Mouse (Mus musculus) heart, embryonic 15.5 days (tissue): ENCODE measurements around the gene Mybbp1a. TPM values are rescaled to one million over a fixed set of nuclear protein-coding genes. Genes with fewer than 3 reads are reported as not detected.
A peak's percentile ranks its signal among the peaks of the same experiment; 100 is the strongest.

Source experiments
- ATAC-seq: fragments of 200-750 bp; cut with Nextera tagmentation; replicated peaks from 2 replicates; pipeline ENCODE4 v1.8.0; 2017; ENCODE audit warnings: low read depth, moderate TSS enrichment; ENCODE audit not compliant: insufficient number of reproducible peaks, insufficient read depth, low FRiP score
- H3K27ac ChIP-seq: fragments of 300-500 bp; sonication (generic); 2 replicates; pipeline ENCODE4 v1.5.1; 2015; ENCODE audit warnings: mild to moderate bottlenecking, inconsistent platforms
- H3K27me3 ChIP-seq: fragments of 300-500 bp; sonication (generic); 2 replicates; pipeline ENCODE4 v1.6.1; 2015; ENCODE audit warnings: inconsistent platforms
- H3K36me3 ChIP-seq: fragments of 300-500 bp; sonication (generic); 2 replicates; pipeline ENCODE4 v1.6.1; 2015; ENCODE audit warnings: mild to moderate bottlenecking, inconsistent platforms
- H3K4me1 ChIP-seq: fragments of 300-500 bp; sonication (generic); replicated peaks from 2 replicates; pipeline ENCODE4 v1.6.1; 2015; ENCODE audit warnings: inconsistent platforms
- H3K4me2 ChIP-seq: fragments of 300-500 bp; sonication (generic); 2 replicates; pipeline ENCODE4 v1.6.1; 2015; ENCODE audit warnings: inconsistent platforms, mild to moderate bottlenecking, moderate library complexity
- H3K4me3 ChIP-seq: fragments of 300-500 bp; sonication (generic); 2 replicates; pipeline ENCODE4 v1.5.1; 2015; ENCODE audit warnings: mild to moderate bottlenecking, inconsistent platforms
- H3K9ac ChIP-seq: fragments of 300-500 bp; sonication (generic); 2 replicates; pipeline ENCODE4 v1.6.1; 2015; ENCODE audit warnings: mild to moderate bottlenecking, inconsistent platforms
- H3K9me3 ChIP-seq: fragments of 300-500 bp; sonication (generic); replicated peaks from 2 replicates; pipeline ENCODE4 v1.6.1; 2016; ENCODE audit warnings: inconsistent platforms
- WGBS: fragments of 180-500 bp; shearing (Covaris S2); methylation state at CpG from one replicate; pipeline ENCODE4 v1.1.7; 2015; ENCODE audit warnings: mixed read lengths; 5-methylcytosine and 5-hydroxymethylcytosine counted together
- polyA plus RNA-seq: library from polyadenylated mRNA; unstranded; fragments of >200 nt; fragmentation: Nextera tagmentation; extraction: Ambion mirVana; gene quantifications from 2 replicates; pipeline ENCODE4 v1.2.1, GENCODE M21; 2015

Gene Mybbp1a
- polyA plus RNA-seq, 1 experiment from 2014 or later, result 57.8 TPM

- 65% methylated on average over 5 of the region's 5 CpGs for WGBS
- no peak overlapping the region for H3K27ac ChIP-seq
- no peak overlapping the region for H3K4me3 ChIP-seq
- no peak overlapping the region for H3K4me2 ChIP-seq
- ATAC-seq, result no peak
- no peaks in the 10 kb centered on the region for H3K9me3 ChIP-seq
- peaks cover 7% of the 10 kb centered on the region; the same call in 1 of the 2 replicates for H3K27me3 ChIP-seq
- H3K4me1 ChIP-seq, result peaks cover 38% of the 10 kb centered on the region
- H3K9ac ChIP-seq, result no peak overlapping the region
- no peaks in the 10 kb centered on the region for H3K36me3 ChIP-seq
Measured at GRCm38 (mm10) chr11:72481313-72481712, 40.2 kb downstream of the Mybbp1a start.

DNA sequence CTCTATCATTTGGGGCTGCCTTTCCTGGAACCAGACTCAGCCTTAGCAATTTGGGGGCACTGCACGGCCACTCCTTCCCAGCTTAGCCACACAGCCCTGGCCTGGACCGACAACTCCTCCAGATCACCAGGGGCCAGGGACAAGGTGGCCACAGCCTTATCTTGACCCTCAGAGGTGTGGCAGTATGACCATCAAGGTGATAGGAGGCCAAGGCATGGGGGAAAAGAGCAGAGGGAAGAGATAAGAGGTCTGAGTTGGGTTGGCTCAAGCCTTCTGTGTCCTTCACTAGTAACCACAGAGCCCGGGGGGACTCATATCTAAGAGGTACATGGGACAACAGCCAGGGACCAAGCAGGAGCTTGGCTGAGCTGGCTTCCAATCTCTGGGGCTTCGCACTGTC is 40.8 kb downstream of the Mybbp1a start:
- Histone ChIP-seq H3K9ac (no peak overlapping the region), H3K36me3 (no peaks in the 10 kb centered on the region), H3K4me2 (no peak overlapping the region), H3K4me3 (no peak overlapping the region), H3K4me1 (peaks cover 38% of the 10 kb centered on the region), H3K9me3 (no peaks in the 10 kb centered on the region), H3K27me3 (peaks cover 12% of the 10 kb centered on the region), H3K27ac (no peak overlapping the region)
- 51% methylated on average over 4 of the region's 4 CpGs for WGBS
- no peak for ATAC-seq

- 39% methylated on average over 6 of the region's 6 CpGs for WGBS
- Histone ChIP-seq H3K27ac (no peak overlapping the region), H3K4me2 (no peak overlapping the region), H3K4me3 (no peak overlapping the region), H3K9me3 (no peaks in the 10 kb centered on the region), H3K4me1 (peaks cover 42% of the 10 kb centered on the region), H3K27me3 (peaks cover 37% of the 10 kb centered on the region), H3K9ac (no peak overlapping the region), H3K36me3 (no peaks in the 10 kb centered on the region)
- no peak for ATAC-seq
Measured at GRCm38 (mm10) chr11:72484549-72484948, 43.4 kb downstream of the Mybbp1a start.

DNA sequence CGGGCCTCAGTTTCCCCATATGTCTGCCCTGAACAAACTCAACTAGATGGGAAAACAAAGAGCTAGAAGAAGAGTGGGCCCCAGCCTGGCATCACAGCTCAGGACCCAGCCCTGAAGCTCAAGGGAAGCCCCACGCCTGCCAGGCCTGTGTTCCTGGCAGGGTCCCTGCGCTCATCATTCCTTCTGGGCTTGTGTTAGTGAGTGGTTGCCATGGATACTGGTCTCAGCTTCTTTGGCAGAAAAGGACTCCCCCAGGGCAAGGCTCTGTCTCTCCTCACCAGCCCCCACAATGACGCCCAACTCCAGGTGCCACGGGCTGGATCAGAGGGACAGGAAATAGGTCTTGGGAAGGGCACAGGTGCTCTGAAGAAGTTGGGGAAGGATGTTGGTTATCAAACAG is 44.0 kb downstream of the Mybbp1a start:
- ATAC-seq, result no peak
- H3K9ac ChIP-seq, result no peak overlapping the region
- H3K9me3 ChIP-seq, result no peaks in the 10 kb centered on the region
- peaks cover 44% of the 10 kb centered on the region for H3K4me1 ChIP-seq
- H3K27ac ChIP-seq, result no peak overlapping the region
- H3K27me3 ChIP-seq, result peaks cover 41% of the 10 kb centered on the region
- H3K4me2 ChIP-seq, result no peak overlapping the region
- H3K36me3 ChIP-seq, result no peaks in the 10 kb centered on the region
- 59% methylated on average over 5 of the region's 5 CpGs for WGBS
- no peak overlapping the region for H3K4me3 ChIP-seq

- 72% methylated on average over 11 of the region's 11 CpGs for WGBS
- ATAC-seq, result no peak
Measured at GRCm38 (mm10) chr11:72485960-72486359, 44.8 kb downstream of the Mybbp1a start.

DNA sequence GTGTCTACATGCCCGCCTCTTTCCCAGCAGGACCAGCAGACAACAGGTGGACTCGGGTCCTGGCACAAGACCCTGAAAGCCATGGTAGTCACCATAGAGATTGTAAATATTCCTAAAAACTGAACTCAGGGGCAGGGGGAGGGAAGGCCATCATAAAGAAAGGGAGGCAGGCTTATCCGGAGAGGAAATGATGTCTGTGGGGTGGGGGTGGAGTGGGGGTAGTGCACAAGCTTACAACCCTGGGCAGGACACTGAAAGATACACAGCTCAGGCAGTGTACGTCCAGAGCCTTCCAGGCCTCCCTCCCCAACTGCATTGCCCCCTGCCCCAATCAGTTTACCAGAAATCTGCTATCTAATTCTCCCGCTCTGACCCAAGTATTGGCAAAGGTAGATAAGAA is 46.0 kb downstream of the Mybbp1a start:
- Histone ChIP-seq H3K9ac (no peak overlapping the region), H3K36me3 (no peaks in the 10 kb centered on the region), H3K4me1 (peaks cover 37% of the 10 kb centered on the region), H3K4me2 (peak overlapping the region; percentile 98), H3K27ac (0 out of 2 replicates have a peak overlapping the region, but pooled peaks have one; percentile 22), H3K9me3 (no peaks in the 10 kb centered on the region), H3K4me3 (no peak overlapping the region), H3K27me3 (peaks cover 54% of the 10 kb centered on the region)
- no peak for ATAC-seq
- WGBS, result 58% methylated on average over 5 of the region's 5 CpGs

More at GRCm38 (mm10) chr11:72485960-72486359, 44.8 kb downstream of the Mybbp1a start:
- peaks cover 49% of the 10 kb centered on the region for H3K27me3 ChIP-seq
- no peaks in the 10 kb centered on the region for H3K36me3 ChIP-seq
- no peak overlapping the region for H3K27ac ChIP-seq
- H3K4me1 ChIP-seq, result peaks cover 44% of the 10 kb centered on the region
- H3K4me3 ChIP-seq, result no peak overlapping the region
- H3K4me2 ChIP-seq, result no peak overlapping the region
- H3K9me3 ChIP-seq, result no peaks in the 10 kb centered on the region
- no peak overlapping the region for H3K9ac ChIP-seq

- H3K27me3 ChIP-seq, result peaks cover 54% of the 10 kb centered on the region
- H3K9me3 ChIP-seq, result no peaks in the 10 kb centered on the region
- no peaks in the 10 kb centered on the region for H3K36me3 ChIP-seq
- no peak overlapping the region for H3K9ac ChIP-seq
- 0 out of 2 replicates have a peak overlapping the region, but pooled peaks have one; percentile 22 for H3K27ac ChIP-seq
- WGBS, result 88% methylated on average over 2 of the region's 2 CpGs
- H3K4me1 ChIP-seq, result peaks cover 36% of the 10 kb centered on the region
- no peak for ATAC-seq
- H3K4me2 ChIP-seq, result peak overlapping the region; percentile 98
- H3K4me3 ChIP-seq, result peak overlapping the region; percentile 66
Measured at GRCm38 (mm10) chr11:72487739-72488138, 46.6 kb downstream of the Mybbp1a start.

DNA sequence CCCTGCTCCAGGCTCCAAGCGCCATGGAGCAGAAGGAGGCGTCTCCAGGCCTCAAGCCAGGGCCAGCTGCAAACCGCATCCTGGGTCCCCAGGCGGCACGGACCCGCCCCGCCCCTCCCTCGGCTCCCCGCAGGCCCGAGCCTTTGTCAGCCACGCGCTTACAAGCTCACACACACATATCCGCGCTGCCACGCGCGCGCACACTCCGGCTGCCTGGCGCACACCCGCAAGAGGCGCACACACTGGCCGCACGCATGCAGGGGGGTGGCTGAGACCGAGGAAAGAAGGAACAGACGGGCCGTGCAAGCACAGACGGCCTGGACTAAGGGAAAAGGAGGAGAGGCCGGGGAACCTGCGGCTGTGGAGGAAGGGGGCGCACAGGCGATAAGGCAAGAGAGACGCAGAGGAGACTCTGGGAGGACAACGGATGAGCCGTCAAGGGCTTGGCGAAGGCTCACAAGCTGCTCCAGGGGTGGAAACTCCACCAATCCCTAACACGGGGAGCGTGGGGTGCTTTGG is 47.7 kb downstream of the Mybbp1a start:
- no peak for ATAC-seq
- peaks cover 33% of the 10 kb centered on the region for H3K4me1 ChIP-seq
- H3K27me3 ChIP-seq, result peaks cover 59% of the 10 kb centered on the region
- peak overlapping the region; percentile 57 for H3K9ac ChIP-seq
- H3K9me3 ChIP-seq, result no peaks in the 10 kb centered on the region
- H3K36me3 ChIP-seq, result no peaks in the 10 kb centered on the region
- peak overlapping the region; percentile 98 for H3K4me2 ChIP-seq
- H3K27ac ChIP-seq, result no peak overlapping the region
- under 1% methylated on average over 38 of the region's 38 CpGs for WGBS
- peak overlapping the region; percentile 66 for H3K4me3 ChIP-seq

DNA sequence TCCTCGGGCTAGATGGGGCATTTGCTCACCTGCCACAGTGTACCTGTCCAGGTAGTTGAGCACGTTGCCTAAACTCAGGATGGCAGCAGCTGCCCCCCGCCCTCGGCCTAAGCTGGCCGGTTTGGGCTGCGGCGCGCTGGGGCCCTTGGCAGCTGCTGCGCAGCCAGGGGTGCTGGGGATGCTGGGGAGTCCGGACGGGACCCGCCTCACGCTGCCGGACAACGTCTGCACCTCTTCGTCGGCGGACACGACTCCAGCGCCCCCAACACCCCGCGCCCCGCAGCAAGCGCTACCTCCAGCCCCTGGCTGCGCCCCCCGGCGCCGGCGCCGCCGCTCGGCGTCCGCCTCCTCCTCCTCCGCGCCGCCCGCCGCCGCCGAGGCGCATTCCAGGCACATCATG is 48.2 kb downstream of the Mybbp1a start:
- Histone ChIP-seq H3K27me3 (peaks cover 59% of the 10 kb centered on the region), H3K4me3 (peak overlapping the region; percentile 66)
- ATAC-seq, result peak; percentile 25; the same call in 1 of the 2 replicates

GRCm38 (mm10) chr11:72489881-72490301 is 48.7 kb downstream of the Mybbp1a start, which contains the start of gene Spns2:
Spns2 (minus strand) TSS chr11:72489904.
- H3K27me3 ChIP-seq, result peaks cover 59% of the 10 kb centered on the region

More for the DNA sequence above, 48.2 kb downstream of the Mybbp1a start:
- peak overlapping the region; percentile 98 for H3K4me2 ChIP-seq
- H3K27ac ChIP-seq, result no peak overlapping the region
- H3K4me1 ChIP-seq, result peaks cover 33% of the 10 kb centered on the region
- under 1% methylated on average over 33 of the region's 42 CpGs for WGBS
- H3K36me3 ChIP-seq, result no peaks in the 10 kb centered on the region
- no peaks in the 10 kb centered on the region for H3K9me3 ChIP-seq
- peak overlapping the region; percentile 57 for H3K9ac ChIP-seq

GRCm38 (mm10) chr11:72491130-72491960 is 50.2 kb downstream of the Mybbp1a start:
- 56% methylated on average over 15 of the region's 15 CpGs for WGBS
- Histone ChIP-seq H3K4me3 (no peak overlapping the region), H3K9ac (no peak overlapping the region), H3K4me1 (peaks cover 18% of the 10 kb centered on the region), H3K36me3 (no peaks in the 10 kb centered on the region), H3K9me3 (no peaks in the 10 kb centered on the region), H3K27me3 (peaks cover 52% of the 10 kb centered on the region), H3K27ac (no peak overlapping the region), H3K4me2 (no peak overlapping the region)
- ATAC-seq, result no peak

More at GRCm38 (mm10) chr11:72489881-72490301, 48.7 kb downstream of the Mybbp1a start, which contains the start of gene Spns2:
- Histone ChIP-seq H3K4me3 (peak within 1 kb of the TSS; percentile 66), H3K9ac (peak within 1 kb of the TSS; percentile 57), H3K36me3 (no peaks in the 10 kb centered on the region), H3K4me2 (peak within 1 kb of the TSS; percentile 98), H3K27ac (no peak within 1 kb of the TSS), H3K9me3 (no peaks in the 10 kb centered on the region), H3K4me1 (peaks cover 29% of the 10 kb centered on the region)
- WGBS, result under 1% methylated on average over 36 of the region's 42 CpGs
- ATAC-seq, result peak; percentile 92
